Mouse (Mus musculus) neural tube, embryonic 12.5 days (tissue): ENCODE measurements around the gene Prelid1. TPM values are rescaled to one million over a fixed set of nuclear protein-coding genes. Genes with fewer than 3 reads are reported as not detected.

Source experiments
- ATAC-seq: fragments of 200-750 bp; cut with Nextera tagmentation; 2 replicates; pipeline ENCODE4 v1.8.0; 2017; ENCODE audit warnings: low read depth, mild to moderate bottlenecking, moderate TSS enrichment, moderate library complexity; ENCODE audit not compliant: low FRiP score
- H3K27ac ChIP-seq: fragments of 300-500 bp; sonication (generic); 2 replicates; pipeline ENCODE4 v1.5.1; 2016
- H3K27me3 ChIP-seq: fragments of 300-500 bp; sonication (generic); replicated peaks from 2 replicates; pipeline ENCODE4 v1.6.1; 2016; ENCODE audit warnings: mild to moderate bottlenecking
- H3K36me3 ChIP-seq: fragments of 300-500 bp; sonication (generic); 2 replicates; pipeline ENCODE4 v1.6.1; 2016; ENCODE audit warnings: mild to moderate bottlenecking
- H3K4me1 ChIP-seq: fragments of 300-500 bp; sonication (generic); 2 replicates; pipeline ENCODE4 v1.6.1; 2016
- H3K4me2 ChIP-seq: fragments of 300-500 bp; sonication (generic); replicated peaks from 2 replicates; pipeline ENCODE4 v1.6.1; 2016; ENCODE audit warnings: mild to moderate bottlenecking
- H3K4me3 ChIP-seq: fragments of 300-500 bp; sonication (generic); 2 replicates; pipeline ENCODE4 v1.5.1; 2016
- H3K9ac ChIP-seq: fragments of 300-500 bp; sonication (generic); 2 replicates; pipeline ENCODE4 v1.6.1; 2016; ENCODE audit warnings: mild to moderate bottlenecking
- H3K9me3 ChIP-seq: fragments of 300-500 bp; sonication (generic); 2 replicates; pipeline ENCODE4 v1.6.1; 2016; ENCODE audit warnings: mild to moderate bottlenecking
- WGBS: fragments of 180-500 bp; shearing (Covaris S2); methylation state at CpG from one replicate; pipeline ENCODE4 v1.1.7; 2016; 5-methylcytosine and 5-hydroxymethylcytosine counted together
- polyA plus RNA-seq: library from polyadenylated mRNA; unstranded; fragments of >200 nt; fragmentation: Nextera tagmentation; extraction: Ambion mirVana; gene quantifications from 2 replicates; pipeline ENCODE4 v1.2.1, GENCODE M21; 2016

Prelid1 gene
- polyA plus RNA-seq, 1 experiment from 2014 or later = 321 TPM

GRCm38 (mm10) chr13:55371007-55371681 is 50.8 kb downstream of the Prelid1 start:
- Histone ChIP-seq H3K27me3 (peaks cover 19% of the 10 kb centered on the region; the same call in 1 of the 2 replicates), H3K36me3 (no peaks in the 10 kb centered on the region), H3K9ac (no peak overlapping the region), H3K4me2 (no peak overlapping the region), H3K4me3 (no peak overlapping the region), H3K4me1 (no peaks in the 10 kb centered on the region), H3K9me3 (no peaks in the 10 kb centered on the region), H3K27ac (no peak overlapping the region)
- WGBS = 70% methylated on average over 8 of the region's 8 CpGs
- no peak for ATAC-seq

GRCm38 (mm10) chr13:55371740-55372139 is 51.4 kb downstream of the Prelid1 start:
- Histone ChIP-seq H3K4me1 (no peaks in the 10 kb centered on the region), H3K4me3 (no peak overlapping the region), H3K27ac (no peak overlapping the region), H3K9me3 (no peaks in the 10 kb centered on the region), H3K9ac (no peak overlapping the region), H3K27me3 (peaks cover 19% of the 10 kb centered on the region; the same call in 1 of the 2 replicates), H3K36me3 (no peaks in the 10 kb centered on the region), H3K4me2 (no peak overlapping the region)
- 59% methylated on average over 5 of the region's 5 CpGs for WGBS
- ATAC-seq = no peak

GRCm38 (mm10) chr13:55374206-55374924 is 54.1 kb downstream of the Prelid1 start:
- Histone ChIP-seq H3K9ac (no peak overlapping the region), H3K4me3 (no peak overlapping the region), H3K4me2 (no peak overlapping the region), H3K36me3 (no peaks in the 10 kb centered on the region), H3K27ac (no peak overlapping the region), H3K4me1 (no peaks in the 10 kb centered on the region), H3K27me3 (peaks cover 41% of the 10 kb centered on the region), H3K9me3 (no peaks in the 10 kb centered on the region)
- ATAC-seq = no peak
- WGBS = 57% methylated on average over 6 of the region's 6 CpGs

Other genes starting within 250 kb of the Prelid1 start
- 22.4 and 22.6 TPM in 2 replicates for gene Uimc1, start 220.2 kb upstream of the Prelid1 start, polyA plus RNA-seq
- 23.7 and 26.1 TPM in 2 replicates for gene Zfp346, start 215.2 kb upstream of the Prelid1 start, polyA plus RNA-seq
- gene Gm17617, start 187.0 kb upstream of the Prelid1 start, polyA plus RNA-seq = not detected in 2 replicates
- 2.8 and 3.7 TPM in 2 replicates for gene Fgfr4, start 167.9 kb upstream of the Prelid1 start, polyA plus RNA-seq
- gene Nsd1, start 110.7 kb upstream of the Prelid1 start, polyA plus RNA-seq = 68.6 and 81.6 TPM in 2 replicates
- 100.0 and 109 TPM in 2 replicates for gene Rab24, start 1.4 kb downstream of the Prelid1 start, polyA plus RNA-seq
- gene Mxd3, start 9.3 kb downstream of the Prelid1 start, polyA plus RNA-seq = 24.3 and 26.0 TPM in 2 replicates
- gene Lman2, start 42.3 kb downstream of the Prelid1 start, polyA plus RNA-seq = 82.0 and 86.1 TPM in 2 replicates
- 0.52 and 1.0 TPM in 2 replicates for gene Rgs14, start 49.2 kb downstream of the Prelid1 start, polyA plus RNA-seq
- gene Slc34a1, start 77.7 kb downstream of the Prelid1 start, polyA plus RNA-seq = 0.22 TPM in 2 replicates
- gene Pfn3, start 94.7 kb downstream of the Prelid1 start, polyA plus RNA-seq = not detected in 2 replicates
- 0.17 TPM in 1 of 2 replicates, not detected in the other for gene F12, start 106.3 kb downstream of the Prelid1 start, polyA plus RNA-seq
- 51.8 and 52.4 TPM in 2 replicates for gene Grk6, start 124.6 kb downstream of the Prelid1 start, polyA plus RNA-seq
- 1.8 TPM in 2 replicates for gene Prr7, start 143.8 kb downstream of the Prelid1 start, polyA plus RNA-seq
- gene Dbn1, start 167.6 kb downstream of the Prelid1 start, polyA plus RNA-seq = 575 and 596 TPM in 2 replicates
- gene Pdlim7, start 193.2 kb downstream of the Prelid1 start, polyA plus RNA-seq = 158 and 166 TPM in 2 replicates
- 3.7 and 4.3 TPM in 2 replicates for gene Dok3, start 208.8 kb downstream of the Prelid1 start, polyA plus RNA-seq
- gene Ddx41, start 216.2 kb downstream of the Prelid1 start, polyA plus RNA-seq = 64.1 and 64.4 TPM in 2 replicates